Mouse (Mus musculus): Measurements from ENCODE around the gene Ccdc134. TPM values are rescaled to one million over a fixed set of nuclear protein-coding genes. Genes with fewer than 3 reads are reported as not detected.
A peak's percentile ranks its signal among the peaks of the same experiment; 100 is the strongest.

Gene Ccdc134
- polyA plus RNA-seq, 1 experiment from 2014 or later = 17.0 TPM

DNA sequence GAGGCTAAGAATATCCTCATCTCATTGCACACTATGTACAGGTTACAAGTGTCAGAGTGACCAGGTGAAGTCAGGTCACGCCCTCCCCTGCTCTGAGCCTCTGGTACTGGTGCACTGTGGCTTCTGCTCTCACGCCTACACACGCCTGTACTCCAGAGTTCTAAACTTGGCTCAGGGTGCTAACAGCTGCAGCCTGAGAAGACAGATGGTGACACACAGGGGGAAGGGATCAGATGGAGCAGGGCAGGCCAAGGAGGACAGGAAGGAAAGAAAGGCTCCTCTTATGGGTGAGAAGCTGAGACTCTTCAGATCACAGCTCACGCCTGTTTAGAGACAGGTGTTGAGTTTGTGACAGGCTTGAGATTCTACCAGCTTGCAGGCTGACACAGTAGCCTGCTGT lies 7.7 kb downstream of the Ccdc134 start:
- H3K27ac ChIP-seq = no peak overlapping the region
- no peak overlapping the region for H3K4me3 ChIP-seq
- no peak overlapping the region for H3K4me2 ChIP-seq (replicated peaks)
- no peaks in the 10 kb centered on the region for H3K9me3 ChIP-seq (replicated peaks)
- no peak for ATAC-seq (ENCODE audit: low FRiP score)
- H3K9ac ChIP-seq = 0 out of 2 replicates have a peak overlapping the region, but pooled peaks have one; percentile 10
- 92% methylated on average over 4 of the region's 4 CpGs for WGBS
- no peaks in the 10 kb centered on the region for H3K27me3 ChIP-seq
- peaks cover 9% of the 10 kb centered on the region; the same call in 1 of the 2 replicates for H3K36me3 ChIP-seq
- no peaks in the 10 kb centered on the region for H3K4me1 ChIP-seq

DNA sequence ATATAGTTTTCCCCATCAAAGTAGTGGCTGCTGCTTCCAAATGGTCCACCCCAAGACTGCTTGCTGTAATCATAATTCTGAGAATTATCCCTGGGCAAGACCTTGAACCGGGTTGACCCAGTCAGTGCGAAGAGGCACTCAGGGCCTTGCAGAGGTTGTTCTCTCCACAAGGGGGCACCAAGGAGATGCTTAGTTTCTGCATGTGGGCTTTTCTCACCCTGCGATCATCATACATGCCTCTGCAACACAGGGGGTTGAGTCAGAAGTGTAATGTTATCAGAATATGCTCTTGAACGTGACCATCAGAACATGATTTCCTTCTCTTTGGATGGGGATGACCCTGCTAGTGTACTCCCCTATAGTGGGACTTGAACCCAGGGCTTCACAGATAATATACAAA lies 10.8 kb downstream of the Ccdc134 start:
- Histone ChIP-seq H3K9ac (no peak overlapping the region), H3K4me1 (no peaks in the 10 kb centered on the region), H3K4me3 (no peak overlapping the region), H3K27ac (no peak overlapping the region), H3K27me3 (no peaks in the 10 kb centered on the region), H3K9me3 (replicated peaks) (no peaks in the 10 kb centered on the region), H3K36me3 (peaks cover 9% of the 10 kb centered on the region; the same call in 1 of the 2 replicates), H3K4me2 (replicated peaks) (no peak overlapping the region)
- no peak for ATAC-seq (ENCODE audit: low FRiP score)
- 58% methylated on average over 4 of the region's 4 CpGs for whole genome bisulfite sequencing

DNA sequence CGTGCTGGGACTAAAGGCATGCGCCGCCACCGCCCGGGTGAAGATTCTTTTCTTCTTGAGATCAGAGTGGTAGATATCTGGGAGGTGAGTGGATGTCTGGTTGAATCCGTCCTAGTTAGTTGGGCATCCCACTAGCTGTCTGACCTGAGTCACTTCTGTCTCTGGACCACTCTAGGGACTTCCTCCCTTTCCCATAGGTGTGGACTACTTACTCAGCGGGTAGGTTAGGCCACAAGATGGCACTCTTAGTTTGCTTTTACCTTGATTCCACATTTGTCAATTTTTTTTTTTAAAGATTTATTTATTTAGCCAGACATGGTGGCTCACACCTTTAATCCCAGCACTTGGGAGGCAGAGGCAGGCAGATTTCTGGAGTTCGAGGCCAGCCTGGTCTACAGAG lies 11.5 kb downstream of the Ccdc134 start:
- H3K9ac ChIP-seq = no peak overlapping the region
- no peak overlapping the region for H3K4me2 ChIP-seq (replicated peaks)
- 93% methylated on average over 8 of the region's 8 CpGs for WGBS
- H3K4me3 ChIP-seq = no peak overlapping the region
- no peaks in the 10 kb centered on the region for H3K9me3 ChIP-seq (replicated peaks)
- ATAC-seq (ENCODE audit: low FRiP score) = no peak
- no peaks in the 10 kb centered on the region for H3K27me3 ChIP-seq
- no peak overlapping the region for H3K27ac ChIP-seq
- no peaks in the 10 kb centered on the region for H3K4me1 ChIP-seq
- peaks cover 9% of the 10 kb centered on the region; the same call in 1 of the 2 replicates for H3K36me3 ChIP-seq

DNA sequence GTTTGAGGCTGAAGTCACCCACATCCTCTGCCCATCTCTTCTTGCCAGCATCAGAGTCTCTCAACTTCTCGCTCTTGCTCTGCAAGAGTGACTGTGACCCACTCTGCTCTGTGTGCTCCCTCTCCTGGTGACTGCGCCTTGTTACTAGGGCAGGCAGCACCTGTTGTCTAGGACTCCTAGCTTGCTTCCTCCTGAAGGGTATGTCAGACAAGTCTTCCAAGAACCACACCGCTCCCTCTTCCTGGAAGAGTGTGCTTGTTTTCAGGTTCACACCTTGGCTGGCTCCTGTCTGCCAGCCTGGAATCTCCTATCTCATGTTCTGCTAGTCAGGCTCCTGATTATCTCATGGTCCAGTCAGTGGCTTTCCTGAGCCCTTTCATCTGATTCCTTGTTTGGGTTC lies 12.6 kb downstream of the Ccdc134 start:
- no peaks in the 10 kb centered on the region for H3K9me3 ChIP-seq (replicated peaks)
- H3K4me1 ChIP-seq = peaks cover 2% of the 10 kb centered on the region
- no peak for ATAC-seq (ENCODE audit: low FRiP score)
- H3K4me2 ChIP-seq (replicated peaks) = no peak overlapping the region
- 89% methylated on average over 3 of the region's 3 CpGs for WGBS
- no peak overlapping the region for H3K27ac ChIP-seq
- no peaks in the 10 kb centered on the region for H3K27me3 ChIP-seq
- no peak overlapping the region for H3K9ac ChIP-seq
- H3K4me3 ChIP-seq = no peak overlapping the region
- H3K36me3 ChIP-seq = peaks cover 9% of the 10 kb centered on the region; the same call in 1 of the 2 replicates

DNA sequence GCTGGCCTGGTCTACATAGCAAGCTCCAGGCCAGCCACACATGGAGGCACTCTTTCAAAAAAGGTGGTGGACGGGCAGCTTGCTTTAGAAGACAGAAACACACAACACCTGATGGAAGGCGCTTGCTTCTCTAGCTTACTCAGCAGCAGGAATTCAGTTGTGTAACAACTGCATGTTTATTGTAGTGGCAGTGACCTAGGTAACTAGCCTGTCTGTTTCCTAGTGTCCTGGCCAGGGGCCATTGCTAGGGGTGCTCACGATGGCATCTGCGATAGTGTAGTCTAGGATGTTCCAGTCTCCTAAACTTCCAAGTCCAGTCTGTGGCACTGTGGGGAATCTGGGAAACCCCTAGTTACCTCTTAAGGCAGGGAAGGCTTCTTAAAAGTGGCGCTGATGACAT lies 16.4 kb downstream of the Ccdc134 start:
- 90% methylated on average over 5 of the region's 5 CpGs for WGBS
- H3K4me3 ChIP-seq = no peak overlapping the region
- H3K27me3 ChIP-seq = no peaks in the 10 kb centered on the region
- ATAC-seq (ENCODE audit: low FRiP score) = no peak
- H3K9ac ChIP-seq = no peak overlapping the region
- H3K36me3 ChIP-seq = peaks cover 9% of the 10 kb centered on the region; the same call in 1 of the 2 replicates
- H3K9me3 ChIP-seq (replicated peaks) = no peaks in the 10 kb centered on the region
- H3K4me1 ChIP-seq = peaks cover 24% of the 10 kb centered on the region
- peak overlapping the region; percentile 58 for H3K27ac ChIP-seq
- H3K4me2 ChIP-seq (replicated peaks) = no peak overlapping the region

DNA sequence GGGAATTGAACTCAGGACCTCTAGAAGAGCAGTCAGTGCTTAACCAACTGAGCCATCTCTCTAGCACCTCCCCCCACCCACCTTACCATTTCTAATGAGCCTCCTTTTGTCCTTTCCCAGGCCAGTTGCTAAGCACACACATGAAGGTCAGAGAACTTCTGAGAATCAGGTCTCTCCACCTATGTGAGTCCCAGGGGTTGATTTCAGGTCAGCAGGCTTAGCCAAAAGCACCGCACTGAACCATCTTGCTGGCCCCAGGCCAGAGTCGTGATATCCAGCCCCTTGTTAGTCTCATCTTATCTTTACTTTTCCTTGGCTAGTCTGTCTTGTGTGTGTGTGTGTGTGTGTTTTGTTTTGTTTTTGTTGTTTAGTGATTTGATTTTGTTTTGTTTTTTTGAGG lies 17.7 kb downstream of the Ccdc134 start:
- Histone ChIP-seq H3K4me1 (peaks cover 29% of the 10 kb centered on the region), H3K9ac (no peak overlapping the region), H3K36me3 (peaks cover 11% of the 10 kb centered on the region; the same call in 1 of the 2 replicates), H3K27me3 (no peaks in the 10 kb centered on the region), H3K4me3 (no peak overlapping the region), H3K4me2 (replicated peaks) (no peak overlapping the region), H3K9me3 (replicated peaks) (no peaks in the 10 kb centered on the region), H3K27ac (peak overlapping the region; percentile 99)
- ATAC-seq (ENCODE audit: low FRiP score) = no peak
- WGBS = 60% methylated on average over 2 of the region's 2 CpGs

DNA sequence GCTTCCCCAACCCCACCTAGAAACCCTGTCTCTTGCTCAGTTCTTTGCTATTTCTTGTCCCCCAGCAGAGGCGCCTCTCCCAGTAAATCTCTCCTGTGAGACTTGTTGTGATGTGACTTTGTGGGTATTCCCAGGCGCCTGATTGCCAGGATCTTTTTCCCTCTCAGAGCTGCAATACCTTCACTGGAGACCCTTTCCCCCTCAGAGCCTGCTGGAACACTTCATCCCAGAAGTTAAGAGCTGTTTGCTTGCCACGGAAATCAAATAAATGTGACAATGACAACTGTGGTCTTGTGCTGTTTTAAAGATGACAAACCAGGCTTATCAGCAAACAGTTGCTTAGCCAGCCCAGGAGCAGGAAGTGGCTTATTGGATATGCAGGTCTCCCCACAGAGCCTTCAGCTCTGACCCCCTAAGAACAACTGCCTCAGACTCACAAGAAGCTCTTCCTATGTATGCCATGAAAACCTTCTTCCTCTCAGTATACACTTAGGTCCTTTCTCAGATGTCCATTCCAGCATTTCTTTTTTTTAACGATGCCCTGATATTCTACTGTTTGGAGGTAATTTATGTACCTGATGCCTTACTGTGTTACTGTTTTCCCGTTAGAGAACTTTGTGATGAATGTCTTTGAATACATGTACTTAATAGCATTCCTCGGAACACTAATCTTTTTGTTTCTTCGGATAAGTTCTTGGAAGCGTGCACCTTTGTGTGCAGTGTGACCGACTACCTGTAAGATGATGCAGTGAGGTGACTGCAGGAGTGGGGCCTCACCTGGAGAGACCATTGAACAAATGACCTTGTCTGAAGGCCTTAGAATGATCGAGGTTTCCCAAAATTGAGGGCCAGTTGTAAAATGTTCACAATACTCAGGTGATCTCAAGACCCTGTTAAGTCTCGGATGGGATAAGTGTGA lies 18.4 kb downstream of the Ccdc134 start:
- H3K4me2 ChIP-seq (replicated peaks) = peak overlapping the region; percentile 47
- no peaks in the 10 kb centered on the region for H3K9me3 ChIP-seq (replicated peaks)
- H3K9ac ChIP-seq = peak overlapping the region; percentile 44; the same call in 1 of the 2 replicates
- peak overlapping the region; percentile 99 for H3K27ac ChIP-seq
- H3K4me1 ChIP-seq = peaks cover 31% of the 10 kb centered on the region
- no peak for ATAC-seq (ENCODE audit: low FRiP score)
- WGBS = 22% methylated on average over 11 of the region's 11 CpGs
- peak overlapping the region; percentile 92 for H3K4me3 ChIP-seq
- H3K27me3 ChIP-seq = no peaks in the 10 kb centered on the region
- H3K36me3 ChIP-seq = peaks cover 11% of the 10 kb centered on the region; the same call in 1 of the 2 replicates

DNA sequence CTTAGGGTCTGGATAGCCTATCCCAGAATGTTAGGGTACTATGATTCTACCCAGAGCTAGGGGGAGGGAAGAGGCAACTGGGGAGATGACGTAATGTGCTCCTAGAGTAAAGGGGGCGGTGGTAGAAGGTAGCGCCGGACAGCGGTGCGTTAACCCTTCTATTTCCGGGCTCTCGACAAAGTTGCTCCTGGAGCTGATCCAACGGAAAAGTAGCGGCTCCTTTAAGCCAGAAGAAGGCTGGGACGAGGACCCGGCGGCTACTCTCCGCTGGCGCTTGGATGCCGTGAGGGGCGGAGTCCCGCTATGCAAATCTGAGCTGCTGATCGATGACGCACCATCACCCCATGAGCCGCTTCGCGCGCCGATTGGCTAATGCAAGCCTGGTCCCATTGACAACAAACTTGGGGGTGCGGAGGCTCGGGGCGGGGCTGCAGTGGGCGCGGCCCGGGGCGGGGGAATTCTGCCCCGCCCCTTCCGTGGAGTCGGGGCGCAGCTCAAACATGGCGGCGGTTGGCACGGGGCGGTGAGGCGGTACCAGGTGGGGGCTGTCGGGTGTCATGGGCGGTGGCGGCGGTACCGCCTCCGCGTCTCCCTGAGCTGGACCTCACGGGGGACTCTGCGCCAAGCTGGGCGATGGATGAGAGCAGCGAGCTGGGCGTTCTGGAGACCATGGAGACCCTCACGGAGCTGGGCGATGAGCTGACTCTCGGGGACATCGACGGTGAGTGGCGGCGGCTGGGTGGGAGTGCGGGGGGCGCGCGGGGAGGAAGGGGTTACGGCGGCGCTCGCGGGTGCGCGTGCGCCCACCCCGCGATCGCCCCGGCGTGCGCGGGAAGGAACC lies 19.3 kb downstream of the Ccdc134 start, which contains the start of gene Srebf2:
Gene Srebf2 (plus strand): TSS at position 412 of the 841 bp plus-strand sequence.
- Histone ChIP-seq H3K36me3 (0 out of 2 replicates have a peak, but pooled peaks cover 5% of the 10 kb centered on the region), H3K9me3 (replicated peaks) (no peaks in the 10 kb centered on the region), H3K27me3 (no peaks in the 10 kb centered on the region), H3K4me1 (peaks cover 31% of the 10 kb centered on the region), H3K4me3 (peak within 1 kb of the TSS; percentile 92), H3K27ac (peak within 1 kb of the TSS; percentile 99), H3K9ac (peak within 1 kb of the TSS; percentile 93), H3K4me2 (replicated peaks) (peak within 1 kb of the TSS; percentile 87)
- WGBS = under 1% methylated on average over 65 of the region's 79 CpGs
- ATAC-seq (ENCODE audit: low FRiP score) = peak; percentile 98

DNA sequence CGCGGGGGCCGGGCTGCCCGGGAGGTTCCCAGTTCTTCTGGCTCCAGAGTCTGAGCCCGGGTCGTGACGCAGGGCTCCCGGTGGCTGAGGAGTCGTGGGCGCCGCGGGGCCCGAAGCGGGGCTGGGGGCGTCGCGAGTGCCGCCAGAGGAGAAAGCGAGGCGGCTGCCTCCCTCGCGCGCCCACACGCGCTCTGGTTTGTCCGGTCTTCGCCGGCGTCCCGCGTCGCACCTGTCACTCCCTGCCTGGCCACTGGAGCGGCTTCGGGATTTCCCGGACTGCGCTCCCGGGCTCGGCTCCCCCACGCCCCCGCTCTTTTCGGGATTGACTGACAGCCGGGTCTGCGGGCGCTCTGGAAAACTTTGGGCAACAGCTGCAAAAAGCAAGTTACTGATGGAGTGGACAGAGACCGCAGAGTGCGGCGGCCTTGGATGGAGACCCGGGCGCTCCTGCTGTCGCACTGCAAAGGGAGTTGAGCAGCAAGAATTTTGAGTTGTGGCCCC lies 19.9 kb downstream of the Ccdc134 start:
- Histone ChIP-seq H3K36me3 (0 out of 2 replicates have a peak, but pooled peaks cover 5% of the 10 kb centered on the region), H3K9ac (peak overlapping the region; percentile 93), H3K9me3 (replicated peaks) (no peaks in the 10 kb centered on the region), H3K27ac (peak overlapping the region; percentile 99), H3K4me1 (peaks cover 34% of the 10 kb centered on the region), H3K27me3 (no peaks in the 10 kb centered on the region), H3K4me3 (peak overlapping the region; percentile 92), H3K4me2 (replicated peaks) (peak overlapping the region; percentile 87)
- peak; percentile 12 for ATAC-seq (ENCODE audit: low FRiP score)
- under 1% methylated on average over 50 of the region's 50 CpGs for WGBS

DNA sequence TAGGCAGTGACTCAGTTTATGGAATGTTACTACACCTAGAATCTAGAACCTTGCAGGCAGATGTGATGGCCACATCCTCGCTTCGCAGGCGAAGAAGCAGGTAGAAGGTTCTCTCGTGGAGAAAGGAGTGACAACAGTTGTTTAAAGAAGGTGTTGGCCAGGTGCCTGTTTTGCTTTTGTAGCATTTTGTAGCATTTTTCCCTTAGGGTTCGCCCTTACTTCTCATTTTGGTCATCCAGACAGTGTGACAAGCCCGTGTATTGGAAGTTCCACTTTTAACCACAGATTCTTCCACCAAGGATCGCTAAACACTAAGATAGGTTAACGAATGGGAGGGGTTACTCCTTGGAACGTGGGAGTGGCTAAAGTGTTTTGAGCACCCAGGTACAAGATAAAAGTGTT lies 20.8 kb downstream of the Ccdc134 start:
- WGBS = 27% methylated on average over 9 of the region's 9 CpGs
- Histone ChIP-seq H3K27ac (peak overlapping the region; percentile 99), H3K4me3 (peak overlapping the region; percentile 92), H3K27me3 (no peaks in the 10 kb centered on the region), H3K36me3 (0 out of 2 replicates have a peak, but pooled peaks cover 5% of the 10 kb centered on the region), H3K9me3 (replicated peaks) (no peaks in the 10 kb centered on the region), H3K9ac (peak overlapping the region; percentile 93), H3K4me2 (replicated peaks) (peak overlapping the region; percentile 87), H3K4me1 (peaks cover 35% of the 10 kb centered on the region)
- no peak for ATAC-seq (ENCODE audit: low FRiP score)

DNA sequence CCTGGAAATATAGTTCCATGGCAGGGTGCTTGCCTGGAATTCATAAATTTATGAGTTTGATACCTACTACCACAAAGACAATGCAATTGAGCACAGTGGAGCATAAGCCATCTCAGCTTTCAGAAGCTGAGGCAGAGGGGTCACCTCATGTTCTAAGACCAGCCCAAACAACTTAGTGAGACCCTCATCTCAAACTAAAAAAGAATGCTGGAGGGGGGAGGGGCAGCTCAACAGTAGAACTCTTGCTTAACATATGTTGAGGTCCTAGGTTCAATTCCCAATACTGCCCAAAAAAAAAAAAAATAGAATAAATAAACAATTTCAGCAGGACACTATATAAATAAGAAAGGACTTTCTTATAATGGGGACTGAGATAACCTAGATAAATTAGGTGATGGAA lies 22.3 kb downstream of the Ccdc134 start:
- Histone ChIP-seq H3K9me3 (replicated peaks) (no peaks in the 10 kb centered on the region), H3K36me3 (peaks cover 9% of the 10 kb centered on the region; the same call in 1 of the 2 replicates), H3K27me3 (no peaks in the 10 kb centered on the region), H3K27ac (no peak overlapping the region), H3K9ac (no peak overlapping the region), H3K4me1 (peaks cover 38% of the 10 kb centered on the region), H3K4me3 (no peak overlapping the region), H3K4me2 (replicated peaks) (no peak overlapping the region)
- ATAC-seq (ENCODE audit: low FRiP score) = no peak

DNA sequence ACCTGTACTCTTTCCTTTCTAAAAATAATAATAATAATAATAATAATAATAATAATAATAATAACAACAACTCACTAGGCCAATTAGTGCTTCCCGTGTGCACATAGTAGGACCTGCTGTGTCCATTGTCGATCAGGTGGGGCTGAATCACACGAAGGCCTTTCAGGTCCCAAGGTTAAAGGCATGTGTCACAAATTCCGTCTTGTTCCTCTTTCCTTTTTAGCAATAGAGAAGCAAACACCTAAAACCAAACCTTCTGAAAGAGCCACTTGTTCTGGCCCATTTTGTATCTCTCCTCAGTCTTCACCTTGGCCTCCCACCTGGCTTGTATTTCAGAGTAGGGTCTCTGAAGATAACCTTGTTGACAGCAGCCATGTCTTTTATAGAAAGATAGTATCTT lies 23.5 kb downstream of the Ccdc134 start:
- Histone ChIP-seq H3K36me3 (peaks cover 10% of the 10 kb centered on the region; the same call in 1 of the 2 replicates), H3K9ac (no peak overlapping the region), H3K9me3 (replicated peaks) (no peaks in the 10 kb centered on the region), H3K4me2 (replicated peaks) (no peak overlapping the region), H3K27me3 (no peaks in the 10 kb centered on the region), H3K4me1 (peaks cover 27% of the 10 kb centered on the region), H3K27ac (no peak overlapping the region), H3K4me3 (no peak overlapping the region)
- ATAC-seq (ENCODE audit: low FRiP score) = no peak
- WGBS = 96% methylated on average over 4 of the region's 4 CpGs

Measured in hindbrain, embryonic 12.5 days (tissue).